Mouse (Mus musculus): ENCODE results near the gene Enkur.

Gene Enkur

GRCm38 (mm10) chr2:21188610-21189009 is 16.6 kb downstream of the Enkur start:
- peak; percentile 78 for ATAC-seq (ENCODE audit: low TSS enrichment)

GRCm38 (mm10) chr2:21187576-21187975 is 17.6 kb downstream of the Enkur start:
- peak; percentile 79 for ATAC-seq (ENCODE audit: low TSS enrichment)

GRCm38 (mm10) chr2:21182811-21183210 is 22.4 kb downstream of the Enkur start:
- ATAC-seq (ENCODE audit: low TSS enrichment) = no peak

- no peak for ATAC-seq (ENCODE audit: low TSS enrichment)
Measured at GRCm38 (mm10) chr2:21179136-21179535, 26.0 kb downstream of the Enkur start.

GRCm38 (mm10) chr2:21172797-21173196 is 32.4 kb downstream of the Enkur start:
- ATAC-seq (ENCODE audit: low TSS enrichment) = no peak

- ATAC-seq (ENCODE audit: low TSS enrichment) = no peak
Measured at GRCm38 (mm10) chr2:21167916-21168315, 37.2 kb downstream of the Enkur start.

- no peak for ATAC-seq (ENCODE audit: low TSS enrichment)
Measured at GRCm38 (mm10) chr2:21164296-21164695, 40.9 kb downstream of the Enkur start.

GRCm38 (mm10) chr2:21153469-21153868 is 51.7 kb downstream of the Enkur start:
- ATAC-seq (ENCODE audit: low TSS enrichment) = no peak

- no peak for ATAC-seq (ENCODE audit: low TSS enrichment)
Measured at GRCm38 (mm10) chr2:21147169-21147568, 58.0 kb downstream of the Enkur start.

GRCm38 (mm10) chr2:21146486-21146885 is 58.7 kb downstream of the Enkur start:
- no peak for ATAC-seq (ENCODE audit: low TSS enrichment)

GRCm38 (mm10) chr2:21142616-21143015 is 62.5 kb downstream of the Enkur start:
- peak; percentile 28; the same call in 1 of the 2 replicates for ATAC-seq (ENCODE audit: low TSS enrichment)

- 0 out of 2 replicates have a peak, but pooled peaks have one; percentile 32 for ATAC-seq (ENCODE audit: low TSS enrichment)
Measured at GRCm38 (mm10) chr2:21142204-21142580, 63.0 kb downstream of the Enkur start.

GRCm38 (mm10) chr2:21141520-21142203 is 63.5 kb downstream of the Enkur start:
- ATAC-seq (ENCODE audit: low TSS enrichment) = peak; percentile 78

- ATAC-seq (ENCODE audit: low TSS enrichment) = peak; percentile 35
Measured at GRCm38 (mm10) chr2:21141189-21141519, 64.0 kb downstream of the Enkur start.

All from frontal cortex, adult (tissue).